Mouse (Mus musculus) midbrain, embryonic 14.5 days (tissue): ENCODE measurements around the gene Rac3. TPM values are rescaled to one million over a fixed set of nuclear protein-coding genes. Genes with fewer than 3 reads are reported as not detected.

Experiments
- ATAC-seq: fragments of 200-750 bp; cut with Nextera tagmentation; 2 replicates; pipeline ENCODE4 v1.8.0; 2017; ENCODE audit warnings: moderate number of reproducible peaks, moderate library complexity; ENCODE audit not compliant: low FRiP score, low TSS enrichment
- DNase-seq: peaks from one replicate; pipeline ENCODE4 v3.0.0-alpha.2; 2015
- H3K27ac ChIP-seq: fragments of 300-500 bp; sonication (generic); replicated peaks from 2 replicates; pipeline ENCODE4 v1.5.1; 2014; ENCODE audit warnings: mild to moderate bottlenecking, low read depth, low read length, moderate library complexity
- H3K27me3 ChIP-seq: fragments of 300-500 bp; sonication (generic); 2 replicates; pipeline ENCODE4 v1.6.1; 2014; ENCODE audit warnings: low read length, control low read depth, mixed read lengths; ENCODE audit not compliant: control insufficient read depth, insufficient read depth
- H3K36me3 ChIP-seq: fragments of 300-500 bp; sonication (generic); 2 replicates; pipeline ENCODE4 v1.6.1; 2014; ENCODE audit warnings: low read length, control low read depth; ENCODE audit not compliant: control insufficient read depth, insufficient read depth
- H3K4me1 ChIP-seq: fragments of 300-500 bp; sonication (generic); 2 replicates; pipeline ENCODE4 v1.6.1; 2014; ENCODE audit warnings: mild to moderate bottlenecking, antibody characterized with exemption, low read length, control low read depth; ENCODE audit not compliant: control insufficient read depth, insufficient read depth
- H3K4me2 ChIP-seq: fragments of 300-500 bp; sonication (generic); 2 replicates; pipeline ENCODE4 v1.6.1; 2014; ENCODE audit warnings: mild to moderate bottlenecking, low read length, moderate library complexity
- H3K4me3 ChIP-seq: fragments of 300-500 bp; sonication (generic); replicated peaks from 2 replicates; pipeline ENCODE4 v1.5.1; 2014; ENCODE audit warnings: low read depth, low read length
- H3K9ac ChIP-seq: fragments of 300-500 bp; sonication (generic); replicated peaks from 2 replicates; pipeline ENCODE4 v1.6.1; 2014; ENCODE audit warnings: mild to moderate bottlenecking, low read length, moderate library complexity
- H3K9me3 ChIP-seq: fragments of 300-500 bp; sonication (generic); 2 replicates; pipeline ENCODE4 v1.6.1; 2016; ENCODE audit warnings: low read length, control low read depth, mixed read lengths; ENCODE audit not compliant: control insufficient read depth
- WGBS: fragments of 180-500 bp; shearing (Covaris S2); extraction: QIAGEN DNeasy Blood & Tissue Kit; methylation state at CpG from one replicate; pipeline ENCODE4 v1.1.7; 2014; 5-methylcytosine and 5-hydroxymethylcytosine counted together
- polyA plus RNA-seq: library from polyadenylated mRNA; unstranded; fragments of >200 nt; fragmentation: Nextera tagmentation; extraction: Ambion mirVana; gene quantifications from 2 replicates; pipeline ENCODE4 v1.2.1, GENCODE M21; 2014

The Rac3 gene
- polyA plus RNA-seq, 1 experiment from 2014 or later = 113 TPM

GRCm38 (mm10) chr11:120730331-120730870 lies 9.1 kb downstream of the Rac3 start:
- Histone ChIP-seq H3K4me2 (no peak overlapping the region), H3K9me3 (no peaks in the 10 kb centered on the region), H3K9ac (no peak overlapping the region), H3K4me1 (0 out of 2 replicates have a peak, but pooled peaks cover 5% of the 10 kb centered on the region), H3K27me3 (no peaks in the 10 kb centered on the region), H3K27ac (no peak overlapping the region), H3K36me3 (no peaks in the 10 kb centered on the region), H3K4me3 (no peak overlapping the region)
- DNase-seq (no peak), ATAC-seq (no peak)
- WGBS = 85% methylated on average over 10 of the region's 10 CpGs

GRCm38 (mm10) chr11:120731395-120731794 lies 10.1 kb downstream of the Rac3 start:
- 96% methylated on average over 1 of the region's 1 CpGs for WGBS
- Histone ChIP-seq H3K9me3 (no peaks in the 10 kb centered on the region), H3K36me3 (no peaks in the 10 kb centered on the region), H3K9ac (no peak overlapping the region), H3K4me3 (no peak overlapping the region), H3K27ac (no peak overlapping the region), H3K27me3 (no peaks in the 10 kb centered on the region), H3K4me1 (0 out of 2 replicates have a peak, but pooled peaks cover 5% of the 10 kb centered on the region), H3K4me2 (no peak overlapping the region)
- no peak for ATAC-seq
- DNase-seq = no peak

- Histone ChIP-seq H3K4me3 (no peak within 1 kb of the TSS), H3K9me3 (no peaks in the 10 kb centered on the region), H3K36me3 (no peaks in the 10 kb centered on the region), H3K27me3 (no peaks in the 10 kb centered on the region), H3K9ac (no peak within 1 kb of the TSS), H3K4me2 (no peak within 1 kb of the TSS), H3K4me1 (no peaks in the 10 kb centered on the region), H3K27ac (no peak within 1 kb of the TSS)
- WGBS = 77% methylated on average over 12 of the region's 12 CpGs
- DNase-seq (no peak), ATAC-seq (no peak)
These were observed 10.8 kb downstream of the Rac3 start, which contains the start of gene Cbr2 for GRCm38 (mm10) chr11:120731858-120732680. Gene Cbr2 (minus strand): TSS chr11:120732114.

- H3K4me3 ChIP-seq = no peak overlapping the region
- no peaks in the 10 kb centered on the region for H3K9me3 ChIP-seq
- no peaks in the 10 kb centered on the region for H3K27me3 ChIP-seq
- DNase-seq (no peak), ATAC-seq (no peak)
- no peaks in the 10 kb centered on the region for H3K36me3 ChIP-seq
- no peak overlapping the region for H3K4me2 ChIP-seq
- no peak overlapping the region for H3K9ac ChIP-seq
- no peaks in the 10 kb centered on the region for H3K4me1 ChIP-seq
- H3K27ac ChIP-seq = no peak overlapping the region
- 64% methylated on average over 6 of the region's 6 CpGs for WGBS
These were observed 12.3 kb downstream of the Rac3 start for GRCm38 (mm10) chr11:120733521-120733920.

- Histone ChIP-seq H3K27ac (no peak overlapping the region), H3K36me3 (no peaks in the 10 kb centered on the region), H3K27me3 (no peaks in the 10 kb centered on the region), H3K4me2 (no peak overlapping the region), H3K4me1 (no peaks in the 10 kb centered on the region), H3K9me3 (no peaks in the 10 kb centered on the region), H3K4me3 (no peak overlapping the region), H3K9ac (no peak overlapping the region)
- DNase-seq = no peak
- ATAC-seq = no peak
- 77% methylated on average over 6 of the region's 6 CpGs for WGBS
These were observed 15.2 kb downstream of the Rac3 start for GRCm38 (mm10) chr11:120736424-120736823.

- Histone ChIP-seq H3K4me1 (no peaks in the 10 kb centered on the region), H3K4me2 (no peak overlapping the region), H3K4me3 (no peak overlapping the region), H3K36me3 (no peaks in the 10 kb centered on the region), H3K9me3 (no peaks in the 10 kb centered on the region), H3K27me3 (no peaks in the 10 kb centered on the region), H3K27ac (no peak overlapping the region), H3K9ac (no peak overlapping the region)
- WGBS = 93% methylated on average over 5 of the region's 5 CpGs
- DNase-seq (no peak), ATAC-seq (no peak)
These were observed 19.7 kb downstream of the Rac3 start for GRCm38 (mm10) chr11:120740981-120741380.

- Histone ChIP-seq H3K4me2 (no peak overlapping the region), H3K27me3 (no peaks in the 10 kb centered on the region), H3K27ac (no peak overlapping the region), H3K9ac (no peak overlapping the region), H3K9me3 (no peaks in the 10 kb centered on the region), H3K4me1 (no peaks in the 10 kb centered on the region), H3K36me3 (no peaks in the 10 kb centered on the region), H3K4me3 (no peak overlapping the region)
- DNase-seq = no peak
- 78% methylated on average over 7 of the region's 7 CpGs for WGBS
- no peak for ATAC-seq
These were observed 22.9 kb downstream of the Rac3 start for GRCm38 (mm10) chr11:120744121-120744701.

- Histone ChIP-seq H3K4me1 (no peaks in the 10 kb centered on the region), H3K36me3 (no peaks in the 10 kb centered on the region), H3K27me3 (no peaks in the 10 kb centered on the region), H3K27ac (no peak overlapping the region), H3K4me3 (no peak overlapping the region), H3K9ac (no peak overlapping the region), H3K9me3 (no peaks in the 10 kb centered on the region), H3K4me2 (no peak overlapping the region)
- ATAC-seq (no peak), DNase-seq (no peak)
- WGBS = 80% methylated on average over 4 of the region's 4 CpGs
These were observed 26.7 kb downstream of the Rac3 start for GRCm38 (mm10) chr11:120747974-120748373.
